Mouse (Mus musculus) T-helper 1 cell (primary cell): ENCODE measurements at regions not wholly inside any gene's neighbourhood (a gene's known extent, or its start where the extent isn't known, plus 50 kb on each side); places are given as distances from the start of the nearest gene placed in this dataset.

Experiments used
- in situ Hi-C: fragments of 300-600 bp; cut with MboI, MseI; formaldehyde crosslinking; loops from one replicate; pipeline ENCODE4 v1.15.1; 2025; ENCODE audit warnings: high pct_unique_total_duplicates

DNA sequence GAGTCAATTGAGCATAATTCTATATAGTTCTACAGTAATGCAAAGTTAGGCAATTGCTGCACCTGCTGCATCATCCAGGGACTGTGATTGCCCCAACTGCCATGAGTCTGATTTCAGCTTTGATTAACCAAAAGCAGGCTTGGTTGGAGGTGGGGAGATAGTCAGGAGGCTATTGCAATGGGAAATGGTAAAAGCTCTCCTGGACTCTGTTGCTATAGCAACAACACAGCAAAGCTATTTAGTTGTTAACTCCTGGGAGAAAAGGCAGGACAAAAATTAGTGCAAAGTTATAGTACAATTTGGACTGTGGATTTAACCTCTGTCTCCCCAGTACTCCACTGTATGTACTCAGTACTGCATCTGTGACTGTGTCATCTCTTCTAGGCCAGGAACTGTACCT is 51.7 kb upstream of the Rasgrf1 start:
- in situ Hi-C loops, result no loop called here

DNA sequence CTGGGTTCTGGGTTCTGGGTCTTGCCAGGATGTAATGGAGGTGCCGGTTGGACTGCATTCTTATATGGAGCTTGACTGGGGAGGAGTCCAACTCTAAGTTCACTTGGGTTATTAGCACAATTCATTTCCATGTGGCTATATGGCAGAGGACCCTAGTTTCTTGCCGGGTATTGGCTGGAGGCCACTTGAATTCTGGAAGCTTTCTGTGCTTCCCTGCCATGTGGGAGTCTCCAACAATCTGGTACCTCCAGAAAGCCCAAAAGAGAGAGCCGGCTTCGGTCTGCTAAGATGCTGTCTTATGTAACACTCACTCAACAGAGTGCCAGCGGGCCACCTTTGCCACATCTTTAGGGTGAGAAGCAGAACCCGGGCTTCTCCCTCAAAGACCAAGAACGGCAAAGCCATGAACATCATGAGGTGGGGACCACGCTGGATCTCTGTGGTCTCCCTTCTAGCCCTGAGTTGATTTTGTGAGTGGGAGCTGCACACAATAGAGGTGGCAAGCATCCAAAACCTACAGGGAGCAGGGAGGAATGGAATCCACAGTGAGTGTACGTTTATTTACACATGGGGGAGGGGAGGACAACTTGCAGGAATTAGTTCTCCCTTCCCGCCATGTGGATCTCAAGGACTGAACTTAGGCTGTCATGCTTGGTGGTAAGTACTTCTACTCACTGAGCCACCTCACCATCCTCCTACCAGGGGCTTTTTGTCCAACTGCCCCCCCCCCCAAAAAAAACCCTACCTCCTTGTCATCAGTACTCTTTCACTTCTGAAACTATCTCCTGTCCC is 59.0 kb upstream of the Rasgrf1 start:
- in situ Hi-C loops, result no loop called here

DNA sequence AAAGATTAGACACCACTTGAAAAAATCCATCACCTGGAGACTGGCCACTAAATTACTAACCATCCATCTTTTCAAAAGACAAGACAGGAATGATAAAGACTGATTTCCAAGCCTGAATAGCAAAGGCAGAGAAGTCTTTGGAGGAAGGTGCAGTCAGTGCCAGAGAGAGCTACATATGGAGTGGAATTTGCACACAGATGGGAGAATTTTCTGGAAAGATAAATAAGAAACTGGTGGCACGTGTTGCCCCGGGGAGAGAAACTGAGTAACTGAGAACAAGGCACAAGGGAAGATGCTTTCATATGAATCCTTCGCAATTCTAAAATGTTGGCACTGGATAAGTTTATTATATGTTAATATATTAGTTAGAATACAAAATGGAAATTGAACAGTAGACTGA is 59.8 kb upstream of the Rasgrf1 start:
- in situ Hi-C loops, result no loop called here

DNA sequence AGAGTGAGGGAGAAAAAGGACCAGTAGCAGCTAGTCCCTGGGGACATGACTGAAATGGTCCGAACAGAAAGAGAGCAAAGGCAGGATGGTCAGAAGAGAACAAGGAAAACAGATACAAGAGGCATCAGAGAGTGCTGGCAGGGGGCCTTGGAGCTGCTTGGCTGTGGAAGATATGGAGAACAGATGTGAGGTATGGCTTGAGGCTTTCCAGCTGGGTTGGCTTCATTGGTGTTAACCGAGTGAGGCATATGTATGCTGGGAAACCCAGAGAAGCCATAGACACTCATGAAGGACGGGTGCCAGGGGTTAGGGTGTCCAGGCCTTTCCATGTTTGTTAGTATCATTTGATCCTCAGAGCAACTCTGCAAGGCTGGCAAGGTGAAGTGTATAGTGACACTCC is 61.1 kb upstream of the Rasgrf1 start:
- in situ Hi-C loops, result no loop called here

DNA sequence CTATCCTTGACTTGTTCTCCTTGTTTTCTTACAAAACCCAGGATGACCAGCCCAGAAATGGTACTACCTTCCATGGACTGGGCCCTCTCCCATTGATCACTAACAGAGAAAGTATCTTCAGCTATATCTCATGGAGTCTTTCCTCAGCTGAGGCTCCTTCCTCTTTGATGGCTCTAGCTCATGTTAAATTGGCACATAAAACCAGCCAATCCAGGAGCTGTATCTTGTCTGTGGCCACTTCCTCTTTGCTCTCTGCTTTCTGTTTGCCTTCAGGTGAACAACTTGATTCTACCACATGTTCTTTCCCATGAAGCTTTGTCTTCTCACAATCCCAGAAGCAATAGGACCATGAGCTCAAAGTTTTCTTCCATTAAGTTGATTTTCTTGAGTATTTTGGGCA is 62.7 kb upstream of the Rasgrf1 start:
- in situ Hi-C loops, result no loop called here

DNA sequence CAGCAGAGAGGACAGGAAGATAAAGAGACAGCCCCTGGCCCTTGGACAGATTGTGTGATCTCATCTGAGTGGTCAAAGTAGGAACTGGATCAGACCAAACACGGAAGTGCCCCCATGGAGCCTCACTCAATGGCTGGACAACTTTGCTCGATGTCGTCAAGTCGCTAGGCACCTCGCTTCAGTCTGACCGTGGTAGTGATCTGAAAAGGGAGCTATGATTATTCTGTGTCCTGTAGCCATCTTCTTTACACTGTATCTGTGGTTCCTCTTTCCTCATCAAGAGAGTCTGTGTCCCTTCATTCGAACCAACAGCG is 67.0 kb upstream of the Rasgrf1 start:
- in situ Hi-C loops, result no loop called here

DNA sequence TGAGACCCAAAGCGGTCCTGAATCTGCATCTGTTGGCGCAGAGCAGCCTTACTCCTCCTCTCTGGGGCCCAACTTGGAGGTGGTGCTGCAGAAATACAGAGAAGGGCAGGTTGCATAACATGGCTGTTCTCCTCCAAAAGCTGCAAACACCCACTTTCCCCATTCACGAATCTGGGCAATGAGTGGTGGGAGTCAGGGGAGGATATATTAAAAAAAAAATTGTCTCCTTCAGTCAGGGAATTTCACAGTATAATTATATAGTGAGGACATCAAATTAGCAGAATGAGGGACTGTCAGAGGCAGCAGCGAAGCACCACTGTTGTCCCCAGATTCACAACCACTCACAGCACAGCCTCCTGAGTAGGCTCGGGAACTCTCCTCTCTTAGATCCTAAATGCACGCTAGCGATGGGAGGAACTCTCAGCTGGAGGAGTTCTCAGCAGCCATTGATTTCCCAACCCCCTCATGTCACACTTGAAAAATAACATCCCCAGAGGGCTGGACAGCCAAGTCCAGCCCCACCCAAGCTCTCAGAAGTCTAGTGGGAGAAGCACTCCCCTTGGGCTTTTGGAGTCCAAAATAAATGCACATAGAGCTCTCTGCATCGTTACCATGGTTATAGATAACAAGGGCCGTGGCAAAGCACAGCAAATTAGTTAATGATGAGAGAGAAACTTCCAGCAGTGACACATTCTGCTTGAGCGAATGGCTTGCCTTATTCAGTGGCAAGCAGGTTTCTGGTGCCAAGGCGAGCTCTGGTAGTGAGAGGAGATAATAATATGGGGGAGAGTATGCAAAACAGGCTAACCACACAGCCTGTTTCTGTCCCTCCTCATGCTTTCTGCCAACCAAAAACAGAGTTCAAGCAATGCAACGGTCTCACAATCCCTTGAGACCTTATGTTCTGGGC is 67.6 kb upstream of the Rasgrf1 start:
- in situ Hi-C loops, result no loop called here

DNA sequence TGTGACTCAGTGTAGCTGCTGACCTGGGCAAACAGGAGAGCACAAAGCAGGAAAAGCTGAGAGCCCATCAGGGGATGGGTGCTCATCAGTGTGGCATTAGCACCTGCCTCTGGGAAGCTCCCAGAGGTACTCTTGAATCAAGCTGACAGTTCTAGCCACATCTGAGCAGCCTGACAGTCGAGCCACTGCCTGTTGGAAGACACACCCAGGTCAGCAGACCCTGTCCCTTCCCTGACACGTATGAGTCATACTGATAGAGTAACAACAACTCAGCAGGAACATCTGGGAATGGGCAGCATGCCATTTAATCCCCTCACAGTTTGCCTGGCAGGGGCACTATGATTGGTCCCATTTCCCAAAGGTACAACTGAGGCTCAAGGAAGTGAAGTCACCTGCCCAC is 68.3 kb upstream of the Rasgrf1 start:
- in situ Hi-C loops, result no loop called here

DNA sequence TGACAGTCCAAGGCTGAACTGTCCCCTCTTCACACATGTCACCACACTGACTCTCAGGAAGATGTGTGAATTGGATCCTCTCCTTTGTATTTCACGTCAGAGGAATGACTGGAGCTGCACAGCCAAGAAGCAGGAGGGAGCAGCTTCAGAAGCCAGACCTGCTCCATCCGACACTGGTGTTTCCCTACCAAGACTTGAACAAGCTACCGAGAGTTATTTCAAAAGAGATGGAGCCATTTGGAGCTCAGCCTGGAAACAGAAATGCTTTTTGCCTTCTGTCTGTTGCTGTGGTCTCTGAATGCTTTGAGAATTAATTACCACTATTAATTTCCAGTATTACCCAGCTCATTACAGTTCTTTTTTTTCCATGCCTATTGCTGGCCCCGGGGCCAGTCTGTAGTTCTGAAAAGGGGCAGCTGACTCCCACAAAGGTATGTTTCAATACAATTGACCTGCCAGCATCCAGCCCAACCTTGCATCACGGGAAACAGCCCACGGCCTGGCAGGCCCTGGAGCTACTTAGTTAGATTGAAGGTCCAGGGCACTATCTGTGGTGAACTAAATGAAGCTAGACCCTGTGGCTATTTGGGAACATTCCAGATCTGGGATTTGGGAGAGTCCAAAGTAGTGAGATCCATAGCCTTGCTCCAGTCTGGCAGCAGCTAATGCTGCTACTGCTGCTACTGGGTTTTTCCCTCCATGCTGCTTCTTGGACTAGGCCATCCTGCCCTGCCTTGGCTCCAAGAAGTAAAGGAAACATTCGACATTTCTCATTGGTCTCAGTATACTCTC is 73.1 kb upstream of the Rasgrf1 start:
- in situ Hi-C loops, result no loop called here

DNA sequence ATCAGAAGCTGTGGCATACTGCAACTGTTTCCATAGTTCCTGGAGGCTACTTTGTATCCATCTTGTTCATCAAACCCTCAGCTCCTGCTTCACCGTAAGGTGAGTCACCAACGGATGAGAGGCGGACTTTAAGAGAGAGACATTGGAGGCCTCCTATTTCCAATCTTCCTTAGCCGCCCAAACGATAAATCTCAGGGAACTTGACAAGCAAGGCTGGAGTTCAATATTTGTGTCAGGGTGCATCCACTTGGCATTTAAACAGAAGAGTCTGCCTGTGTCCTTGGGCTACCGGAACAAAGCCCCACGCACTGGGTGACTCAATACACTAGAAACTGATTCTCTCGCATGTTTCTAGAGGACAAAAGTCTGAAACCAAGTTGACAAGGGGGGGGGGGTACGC is 76.1 kb upstream of the Rasgrf1 start:
- in situ Hi-C loops, result no loop called here

DNA sequence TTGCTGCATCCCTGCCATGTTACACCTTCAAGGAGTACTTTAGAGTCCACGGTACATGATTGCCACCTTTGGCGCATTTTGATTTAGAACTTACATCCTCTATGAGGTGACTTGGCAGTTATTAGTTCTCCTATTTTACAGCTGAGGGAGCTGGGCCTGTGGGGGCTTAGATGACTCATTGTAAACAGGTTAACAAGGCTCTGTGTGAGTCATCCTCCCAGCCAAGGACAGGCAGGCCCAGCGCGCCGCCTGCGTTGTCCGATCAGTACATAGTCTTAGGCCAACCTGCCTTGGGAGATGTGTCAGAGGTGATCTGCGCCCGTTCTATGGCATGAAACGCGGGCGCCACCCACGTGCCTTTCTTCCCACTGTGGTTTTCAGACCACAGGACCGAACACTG is 77.9 kb upstream of the Rasgrf1 start:
- in situ Hi-C loops, result no loop called here

DNA sequence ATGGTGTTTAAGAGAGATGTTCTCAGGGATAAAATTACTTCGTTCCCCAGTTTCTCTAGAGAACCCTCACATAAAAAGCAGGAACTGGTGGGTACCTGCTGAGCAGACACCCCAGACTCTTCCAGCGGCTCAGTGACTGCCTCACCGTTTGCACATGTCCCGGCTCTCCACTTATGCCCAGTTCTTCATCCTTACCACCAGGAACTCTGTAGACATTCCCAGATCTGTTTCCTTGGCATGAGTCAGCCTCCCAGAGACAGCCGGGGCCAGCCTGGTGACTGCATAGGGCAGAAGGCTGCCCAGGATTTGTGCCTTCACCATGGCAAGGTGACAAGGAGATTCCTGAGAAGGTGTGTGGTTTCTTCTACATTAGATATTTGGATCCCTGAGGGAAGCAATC is 81.6 kb upstream of the Rasgrf1 start:
- in situ Hi-C loops, result loop anchor here (5.0 kb wide), 2 partner anchors 144 to 249 kb away; no protein-coding TSS in a partner anchor

DNA sequence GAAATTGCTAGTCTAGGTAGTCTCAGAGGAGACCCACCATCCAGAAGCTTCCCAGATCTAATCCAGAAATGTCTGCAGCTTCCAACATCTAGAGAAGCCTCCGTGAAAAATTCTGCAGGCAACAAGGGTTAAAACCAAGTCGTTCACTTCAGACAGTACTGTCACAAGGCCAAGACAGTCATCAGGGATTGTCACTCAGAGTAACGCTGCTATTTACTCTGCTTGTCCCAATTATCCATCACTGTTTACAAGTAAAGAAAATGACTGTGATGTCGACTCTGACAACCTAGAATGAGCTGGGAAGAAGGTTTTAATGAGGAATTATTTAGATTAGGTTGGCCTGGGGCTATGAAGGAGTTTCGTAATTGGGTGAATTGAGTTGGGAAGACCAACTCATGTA is 82.1 kb upstream of the Rasgrf1 start:
- in situ Hi-C loops, result loop anchor here (5.0 kb wide), 2 partner anchors 145 to 250 kb away; no protein-coding TSS in a partner anchor

DNA sequence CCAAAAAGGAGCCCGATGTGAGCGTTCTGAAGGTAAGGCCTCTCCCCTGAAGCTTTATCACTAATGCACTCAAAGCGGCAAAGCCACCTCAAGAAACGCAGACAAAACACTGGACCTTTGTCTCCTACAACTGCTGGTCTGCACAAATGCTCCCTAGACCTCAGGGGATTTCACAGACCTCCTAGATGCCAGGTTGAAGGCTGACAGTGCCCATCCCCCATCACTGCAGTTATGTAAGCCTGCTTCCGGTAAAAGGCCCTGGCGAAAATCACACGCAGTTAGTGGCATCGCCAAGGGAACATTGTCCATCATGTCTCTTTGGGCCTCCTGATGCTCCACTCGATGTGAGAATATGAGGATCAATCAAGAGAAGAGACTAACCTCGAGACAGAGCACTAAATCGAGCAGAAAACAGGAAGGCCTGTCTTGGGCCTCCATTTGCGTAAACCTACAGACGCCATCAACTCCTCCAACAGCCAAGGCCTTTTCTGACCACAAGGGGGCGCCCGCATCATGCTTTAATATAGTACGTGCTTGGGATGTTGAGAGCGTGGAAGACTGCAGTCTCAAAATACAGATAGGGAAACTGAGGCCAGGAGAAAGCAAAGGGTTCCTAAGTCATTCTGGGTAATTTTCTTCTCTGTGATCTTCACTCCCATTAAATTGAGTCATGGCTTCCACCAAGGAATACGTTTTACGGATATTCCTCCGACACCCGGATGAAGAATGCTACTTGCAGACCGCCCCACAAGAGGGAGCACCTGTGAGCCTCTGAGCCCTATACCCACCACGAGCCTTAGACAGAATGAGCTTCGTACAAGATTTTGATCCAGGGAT is 82.8 kb upstream of the Rasgrf1 start:
- in situ Hi-C loops, result loop anchor here (5.0 kb wide), 2 partner anchors 145 to 250 kb away; no protein-coding TSS in a partner anchor

DNA sequence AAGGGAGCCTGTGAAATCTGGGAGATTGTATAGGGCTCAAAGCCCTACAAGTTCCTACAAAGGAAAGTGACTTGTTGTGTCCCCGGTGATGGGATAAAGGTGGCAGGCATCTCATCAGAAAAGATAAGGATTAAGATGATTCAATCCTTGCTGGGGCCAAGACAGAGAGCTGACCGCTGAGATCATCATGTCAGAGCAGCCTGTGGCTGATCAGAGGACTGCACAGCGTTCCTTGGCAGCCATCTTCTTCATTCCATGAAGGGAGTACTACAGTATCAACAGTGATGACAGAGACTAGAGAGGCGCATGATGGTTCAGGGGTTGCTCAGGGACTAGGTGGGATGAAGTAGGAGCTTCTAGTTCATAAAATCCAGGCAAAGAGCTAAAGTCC is 83.6 kb upstream of the Ankrd34c start:
- in situ Hi-C loops, result no loop called here

DNA sequence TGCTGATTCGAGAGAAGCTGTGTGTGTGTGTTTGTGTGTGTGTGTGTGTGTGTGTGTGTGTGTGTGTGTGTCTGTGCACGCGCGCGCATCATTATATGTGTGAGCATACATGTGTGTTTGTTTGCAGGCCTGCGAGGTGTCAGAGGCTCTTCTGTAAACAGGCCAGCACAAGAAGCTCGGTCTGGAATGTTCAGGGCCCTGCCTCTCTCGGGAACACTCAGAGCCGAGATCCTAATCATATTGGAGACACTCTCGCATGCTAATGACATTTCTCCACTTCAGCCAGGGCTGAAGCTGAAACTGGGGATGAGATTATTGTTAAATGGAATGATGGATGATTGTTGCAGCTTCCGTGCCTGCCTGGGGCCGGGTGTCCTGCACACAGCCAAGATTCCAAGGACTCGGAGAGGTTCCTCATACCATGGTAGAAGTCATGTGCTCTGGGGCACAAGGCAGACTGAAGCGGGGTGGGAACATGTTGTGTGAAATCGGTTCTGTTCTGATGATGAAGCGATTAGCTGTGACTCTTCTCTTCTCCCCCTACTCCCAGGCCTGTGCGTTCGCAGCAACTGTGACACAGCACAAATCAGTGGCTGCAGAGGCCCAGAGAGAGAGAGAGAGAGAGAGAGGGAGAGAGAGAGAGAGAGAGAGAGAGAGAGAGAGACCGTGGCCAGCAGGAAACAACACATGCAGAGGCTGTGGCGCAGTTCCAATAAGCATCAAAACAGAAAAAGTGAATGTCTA is 83.0 kb upstream of the Ankrd34c start:
- in situ Hi-C loops, result no loop called here

DNA sequence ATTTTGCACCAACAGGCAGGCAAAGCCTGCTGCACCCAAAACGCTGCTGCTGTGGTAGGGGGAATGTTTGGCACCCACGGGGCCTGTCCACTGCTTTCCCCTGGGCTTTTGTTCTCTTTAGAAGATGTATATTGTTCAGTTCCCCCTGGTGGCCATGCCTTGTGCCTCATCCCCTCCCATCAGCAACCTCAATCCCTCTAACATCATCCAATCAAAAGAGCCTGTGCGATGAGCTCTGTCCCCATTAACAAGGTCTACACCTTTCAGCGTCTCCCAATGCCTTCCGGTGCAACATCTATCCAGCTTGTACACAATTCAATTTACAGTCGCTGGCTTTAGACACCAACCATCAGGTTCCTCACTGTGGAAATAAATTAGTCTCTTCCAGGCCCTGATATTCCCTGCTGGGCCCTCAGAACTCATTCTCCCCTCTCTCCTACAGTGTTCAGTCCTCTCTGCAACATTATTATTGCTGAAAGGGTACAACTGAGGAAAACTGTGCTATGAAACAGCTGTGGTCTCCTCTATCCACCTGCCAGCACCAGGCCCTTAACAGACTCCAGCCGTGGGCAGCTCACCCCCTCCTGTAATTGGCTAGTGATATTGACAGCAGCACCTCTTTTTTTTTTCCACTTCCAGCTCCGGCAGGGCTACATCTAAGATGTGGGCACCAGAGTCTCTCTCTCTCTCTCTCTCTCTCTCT is 75.5 kb upstream of the Ankrd34c start:
- in situ Hi-C loops, result no loop called here

DNA sequence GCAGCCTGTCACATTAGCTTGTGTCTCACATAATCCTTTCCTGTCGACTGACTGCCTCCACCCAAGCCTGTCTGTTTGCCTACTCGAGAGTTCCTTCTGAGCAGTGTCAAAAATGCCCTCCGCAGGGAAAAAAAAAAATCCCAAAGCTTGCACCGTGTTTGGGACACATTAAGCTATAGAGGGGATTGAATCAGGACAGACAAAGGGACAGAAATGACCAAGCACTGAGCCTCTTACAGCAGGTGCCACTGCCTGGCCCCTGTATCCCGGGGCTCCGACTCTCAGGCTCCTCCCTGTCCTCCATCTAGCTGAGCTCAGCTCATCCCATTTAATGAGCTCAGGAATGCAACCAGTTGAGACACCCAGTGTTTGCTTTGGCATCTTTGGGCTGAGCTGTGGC is 69.1 kb upstream of the Ankrd34c start:
- in situ Hi-C loops, result no loop called here

DNA sequence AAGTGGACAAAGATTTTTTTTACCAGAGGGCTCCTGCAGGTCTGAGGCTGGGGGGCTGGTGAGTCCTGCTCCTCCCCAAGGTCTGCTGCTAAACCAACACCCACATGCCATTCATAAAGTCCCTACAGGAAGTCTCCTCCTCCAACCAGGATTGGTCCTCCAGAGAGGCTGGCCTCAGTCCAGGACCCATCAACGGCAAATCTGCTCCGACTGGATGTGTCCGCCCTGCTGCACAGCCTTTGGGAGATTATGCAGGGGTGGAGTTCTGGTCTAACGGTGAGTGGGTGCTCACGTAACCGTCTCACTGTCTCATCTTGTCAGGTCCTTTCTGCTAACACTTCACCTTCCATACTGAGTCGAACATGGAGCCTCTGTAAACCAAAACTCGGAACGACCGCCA is 64.4 kb upstream of the Ankrd34c start:
- in situ Hi-C loops, result no loop called here

DNA sequence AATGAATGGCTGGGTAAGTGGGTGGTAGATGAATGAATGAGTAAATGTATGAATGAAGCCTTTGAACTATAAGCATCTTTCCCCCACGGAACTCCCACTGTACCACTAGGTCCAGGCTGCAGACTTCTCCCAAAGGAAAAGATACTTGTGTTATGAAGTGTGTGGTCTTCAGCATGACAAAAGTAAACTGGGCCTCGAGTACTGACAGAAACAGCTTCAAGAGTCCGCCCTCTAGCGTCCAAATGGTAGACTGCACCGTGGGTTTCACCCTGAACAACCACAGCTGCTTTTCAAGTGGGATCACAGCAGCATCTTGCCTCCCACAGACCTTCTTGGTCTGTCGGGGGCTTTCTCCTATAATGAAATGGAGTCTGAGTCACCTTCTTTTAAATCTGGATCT is 54.7 kb upstream of the Ankrd34c start:
- in situ Hi-C loops, result no loop called here
